Mouse (Mus musculus): ENCODE results near the gene Ssh3. TPM values are rescaled to one million over a fixed set of nuclear protein-coding genes. Genes with fewer than 3 reads are reported as not detected.

The Ssh3 gene
- total and polyA plus RNA-seq, 3 experiments = 0.30 to 5.8 (median 2.3) TPM

DNA sequence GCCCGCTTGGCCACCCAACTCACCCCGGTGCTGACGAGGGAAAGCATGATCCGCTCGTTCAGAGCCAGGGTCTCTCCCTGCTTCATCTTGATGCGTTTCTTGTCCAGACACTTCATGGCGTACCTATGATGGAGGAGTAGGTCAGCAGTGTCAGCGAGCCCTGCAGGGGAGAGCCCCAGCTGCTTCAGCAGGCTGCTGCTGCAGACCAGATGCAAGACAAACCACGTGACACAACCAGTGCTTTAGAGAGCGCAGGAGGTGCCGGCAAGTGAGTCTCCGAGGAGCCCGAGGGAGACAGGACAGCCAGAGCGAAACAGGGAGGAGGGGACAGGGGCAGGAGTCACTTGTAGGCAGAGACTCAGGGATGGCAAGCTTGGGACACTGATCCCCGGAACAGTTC, 21.8 kb upstream of the Ssh3 start:
- H3K9me3 ChIP-seq (replicated peaks) = no peaks in the 10 kb centered on the region
- H3K36me3 ChIP-seq (replicated peaks) = peaks cover 97% of the 10 kb centered on the region
- no peak overlapping the region for H3K4me3 ChIP-seq (ENCODE audit: low read depth, low read length)
- no peak for ATAC-seq (ENCODE audit: extremely low read depth, insufficient number of reproducible peaks, low FRiP score, poor library complexity, severe bottlenecking)
- H3K27me3 ChIP-seq (ENCODE audit: insufficient read depth, low read length) = no peaks in the 10 kb centered on the region
- peaks cover 48% of the 10 kb centered on the region for H3K4me1 ChIP-seq (ENCODE audit: insufficient read depth, low read depth, low read length)
- TF ChIP-seq POLR2AphosphoS5 (IDR thresholded peaks at IDR 0.05; ENCODE audit: insufficient replicate concordance, low read depth, low read length) (no peak), TAL1 (conservative IDR thresholded peaks at IDR 0.05; ENCODE audit: low read depth, low read length) (no peak), CTCF (IDR thresholded peaks at IDR 0.05; ENCODE audit: low read depth, low read length) (no peak), GATA1 (IDR thresholded peaks at IDR 0.05; ENCODE audit: borderline replicate concordance, low read length) (no peak), GATA2 (IDR thresholded peaks at IDR 0.05; ENCODE audit: borderline replicate concordance, low read depth, low read length) (no peak)
- DNase-seq (ENCODE audit: low spot score) = no peak

DNA sequence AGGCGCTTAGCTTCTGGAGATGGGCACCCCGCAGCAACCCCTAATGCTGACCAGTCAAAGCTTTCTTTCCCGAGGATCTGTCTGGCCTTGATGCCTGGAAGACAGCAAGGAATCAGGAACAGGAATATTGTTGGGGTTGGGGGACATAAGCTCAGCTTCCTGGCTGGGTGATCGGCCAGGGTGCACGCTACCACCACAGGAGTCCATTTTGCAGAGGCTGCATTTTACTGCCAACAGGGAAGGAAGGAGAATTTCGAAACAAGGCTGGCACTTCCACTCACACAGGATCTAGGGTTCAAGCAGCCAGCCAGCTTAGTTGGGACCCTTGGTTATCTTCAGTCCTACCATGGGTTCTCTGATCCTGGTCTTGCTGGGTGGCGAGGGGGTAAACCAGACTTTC, 14.7 kb upstream of the Ssh3 start:
- peaks cover 27% of the 10 kb centered on the region for H3K4me1 ChIP-seq (ENCODE audit: insufficient read depth, low read depth, low read length)
- ATAC-seq (ENCODE audit: extremely low read depth, insufficient number of reproducible peaks, low FRiP score, poor library complexity, severe bottlenecking) (no peak), DNase-seq (ENCODE audit: low spot score) (no peak)
- H3K36me3 ChIP-seq (replicated peaks) = peaks cover 46% of the 10 kb centered on the region
- H3K9me3 ChIP-seq (replicated peaks) = peaks cover 4% of the 10 kb centered on the region
- TF ChIP-seq POLR2AphosphoS5 (IDR thresholded peaks at IDR 0.05; ENCODE audit: insufficient replicate concordance, low read depth, low read length) (no peak), TAL1 (conservative IDR thresholded peaks at IDR 0.05; ENCODE audit: low read depth, low read length) (no peak), GATA2 (IDR thresholded peaks at IDR 0.05; ENCODE audit: borderline replicate concordance, low read depth, low read length) (no peak), CTCF (IDR thresholded peaks at IDR 0.05; ENCODE audit: low read depth, low read length) (no peak), GATA1 (IDR thresholded peaks at IDR 0.05; ENCODE audit: borderline replicate concordance, low read length) (no peak)
- H3K27me3 ChIP-seq (ENCODE audit: insufficient read depth, low read length) = peaks cover 6% of the 10 kb centered on the region; the same call in 1 of the 2 replicates
- peak overlapping the region; percentile 73; the same call in 1 of the 2 replicates for H3K4me3 ChIP-seq (ENCODE audit: low read depth, low read length)

DNA sequence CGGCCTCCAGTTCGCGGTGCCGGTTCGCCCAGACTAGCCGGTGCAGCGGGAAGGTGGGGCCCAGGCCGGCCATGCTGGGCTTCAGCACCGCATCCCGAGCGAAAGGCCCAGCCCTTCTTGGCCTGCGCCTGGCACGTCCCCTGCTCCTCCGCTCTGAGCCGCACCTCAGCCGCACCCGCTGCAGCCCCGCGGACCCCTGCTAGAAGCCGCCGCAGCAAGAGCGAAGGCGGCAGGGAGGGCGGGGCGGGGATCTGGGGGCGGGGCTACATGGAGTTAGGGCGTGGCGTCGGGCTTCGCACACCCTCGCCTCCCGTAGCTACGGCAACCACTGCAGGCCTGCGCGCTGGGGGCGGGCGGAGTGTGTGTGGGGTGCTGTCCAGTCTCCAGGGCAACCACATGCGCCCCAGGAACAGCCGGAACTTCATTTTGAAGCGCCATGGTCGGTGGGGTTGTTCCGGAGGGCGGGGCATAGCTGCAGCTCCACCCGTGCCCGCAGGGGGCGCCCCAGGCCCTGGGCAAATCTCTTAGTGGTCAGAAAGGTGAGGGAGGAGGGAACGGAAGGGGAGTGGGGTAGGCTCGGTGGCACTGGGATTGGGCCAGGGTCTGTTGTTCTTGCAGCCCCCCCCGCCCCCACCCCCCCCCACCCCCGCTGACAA, 14.0 kb upstream of the Ssh3 start, which contains the start of gene Ankrd13d:
Gene Ankrd13d, minus strand, starts transcription at position 240 of the 656 bp plus-strand sequence.
- DNase-seq (ENCODE audit: low spot score) (peak; percentile 92), ATAC-seq (ENCODE audit: extremely low read depth, insufficient number of reproducible peaks, low FRiP score, poor library complexity, severe bottlenecking) (peak; percentile 97)
- Histone ChIP-seq H3K36me3 (replicated peaks) (peaks cover 40% of the 10 kb centered on the region), H3K9me3 (replicated peaks) (peaks cover 4% of the 10 kb centered on the region), H3K27me3 (ENCODE audit: insufficient read depth, low read length) (peaks cover 6% of the 10 kb centered on the region; the same call in 1 of the 2 replicates), H3K4me1 (ENCODE audit: insufficient read depth, low read depth, low read length) (peaks cover 27% of the 10 kb centered on the region), H3K4me3 (ENCODE audit: low read depth, low read length) (peak within 1 kb of the TSS; percentile 73)
- TF ChIP-seq CTCF (IDR thresholded peaks at IDR 0.05; ENCODE audit: low read depth, low read length) = peak; percentile 81
- TF ChIP-seq POLR2AphosphoS5 (IDR thresholded peaks at IDR 0.05; ENCODE audit: insufficient replicate concordance, low read depth, low read length) = no peak

DNA sequence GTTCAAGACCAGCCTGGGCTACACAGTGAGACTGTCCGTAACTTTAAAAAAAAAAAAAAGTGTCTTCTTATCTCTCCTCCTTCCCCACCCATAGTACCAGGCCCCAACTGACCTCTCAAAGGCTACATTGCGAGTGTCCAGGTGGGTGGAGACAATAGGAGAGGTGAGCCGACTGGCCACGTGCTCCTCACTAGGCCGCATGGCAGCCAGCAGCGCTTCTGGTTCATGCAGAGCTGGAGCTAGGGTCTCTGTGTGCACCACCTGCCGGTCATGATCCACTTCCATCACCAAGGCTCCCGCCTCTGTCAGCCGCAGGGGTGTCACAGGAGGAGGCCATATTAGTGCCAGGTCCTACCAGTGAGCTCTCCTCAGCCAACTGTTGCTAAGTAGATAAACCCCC, 11.4 kb upstream of the Ssh3 start:
- no peak for DNase-seq (ENCODE audit: low spot score)
- TF ChIP-seq CTCF (IDR thresholded peaks at IDR 0.05; ENCODE audit: low read depth, low read length) (no peak), POLR2AphosphoS5 (IDR thresholded peaks at IDR 0.05; ENCODE audit: insufficient replicate concordance, low read depth, low read length) (no peak), GATA1 (IDR thresholded peaks at IDR 0.05; ENCODE audit: borderline replicate concordance, low read length) (no peak), TAL1 (conservative IDR thresholded peaks at IDR 0.05; ENCODE audit: low read depth, low read length) (no peak), GATA2 (IDR thresholded peaks at IDR 0.05; ENCODE audit: borderline replicate concordance, low read depth, low read length) (no peak)
- ATAC-seq (ENCODE audit: extremely low read depth, insufficient number of reproducible peaks, low FRiP score, poor library complexity, severe bottlenecking) = no peak
- Histone ChIP-seq H3K4me3 (ENCODE audit: low read depth, low read length) (no peak overlapping the region), H3K4me1 (ENCODE audit: insufficient read depth, low read depth, low read length) (peaks cover 26% of the 10 kb centered on the region), H3K9me3 (replicated peaks) (peaks cover 8% of the 10 kb centered on the region), H3K36me3 (replicated peaks) (peaks cover 14% of the 10 kb centered on the region), H3K27me3 (ENCODE audit: insufficient read depth, low read length) (peaks cover 11% of the 10 kb centered on the region)

DNA sequence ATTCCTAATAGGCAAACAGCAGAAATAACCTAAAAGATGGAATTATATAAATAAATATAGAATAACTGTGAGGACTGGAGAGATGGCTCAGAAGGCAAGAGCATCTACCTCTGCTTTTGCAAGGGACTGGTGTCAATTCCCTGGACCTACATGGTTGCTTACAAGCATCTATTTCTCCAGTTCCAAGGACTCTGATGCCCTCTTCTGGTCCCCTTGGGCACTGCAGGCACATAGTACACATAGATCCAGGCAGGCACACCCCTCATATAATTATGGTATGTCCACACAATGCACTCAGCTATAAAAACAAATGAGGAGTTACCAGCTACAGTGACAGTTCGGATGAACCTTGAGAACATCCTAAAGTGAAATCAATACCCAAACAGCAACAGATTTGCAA, 10.5 kb upstream of the Ssh3 start:
- H3K27me3 ChIP-seq (ENCODE audit: insufficient read depth, low read length) = peaks cover 11% of the 10 kb centered on the region
- TF ChIP-seq GATA2 (IDR thresholded peaks at IDR 0.05; ENCODE audit: borderline replicate concordance, low read depth, low read length) = no peak
- TF ChIP-seq CTCF (IDR thresholded peaks at IDR 0.05; ENCODE audit: low read depth, low read length) = no peak
- no peak for TF ChIP-seq TAL1 (conservative IDR thresholded peaks at IDR 0.05; ENCODE audit: low read depth, low read length)
- no peak for TF ChIP-seq POLR2AphosphoS5 (IDR thresholded peaks at IDR 0.05; ENCODE audit: insufficient replicate concordance, low read depth, low read length)
- TF ChIP-seq GATA1 (IDR thresholded peaks at IDR 0.05; ENCODE audit: borderline replicate concordance, low read length) = no peak
- H3K9me3 ChIP-seq (replicated peaks) = peaks cover 8% of the 10 kb centered on the region
- ATAC-seq (ENCODE audit: extremely low read depth, insufficient number of reproducible peaks, low FRiP score, poor library complexity, severe bottlenecking) (no peak), DNase-seq (ENCODE audit: low spot score) (no peak)
- peaks cover 4% of the 10 kb centered on the region for H3K36me3 ChIP-seq (replicated peaks)
- no peak overlapping the region for H3K4me3 ChIP-seq (ENCODE audit: low read depth, low read length)
- H3K4me1 ChIP-seq (ENCODE audit: insufficient read depth, low read depth, low read length) = peaks cover 22% of the 10 kb centered on the region

DNA sequence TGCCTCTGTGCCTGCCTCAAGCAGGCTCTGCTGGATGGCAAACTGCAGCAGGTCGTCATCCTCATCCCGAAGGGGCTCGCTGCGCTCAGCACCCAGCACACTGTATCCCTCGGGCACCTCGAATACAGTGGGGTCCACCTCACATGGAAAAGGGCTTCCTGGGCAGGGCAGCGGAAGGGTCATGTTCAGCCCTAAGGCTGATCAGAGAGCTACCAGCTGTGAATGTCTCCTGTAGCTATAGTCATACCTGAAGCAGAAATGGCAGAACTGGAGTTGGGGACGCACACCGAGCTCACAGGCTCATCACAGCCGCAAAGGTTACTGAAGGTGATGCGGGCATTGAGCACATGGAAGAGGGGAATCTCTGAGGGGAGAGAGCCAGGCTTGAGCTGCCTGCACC, 2.0 kb upstream of the Ssh3 start:
- Histone ChIP-seq H3K9me3 (replicated peaks) (no peaks in the 10 kb centered on the region), H3K36me3 (replicated peaks) (no peaks in the 10 kb centered on the region), H3K27me3 (ENCODE audit: insufficient read depth, low read length) (peaks cover 69% of the 10 kb centered on the region), H3K4me1 (ENCODE audit: insufficient read depth, low read depth, low read length) (peaks cover 14% of the 10 kb centered on the region), H3K4me3 (ENCODE audit: low read depth, low read length) (no peak overlapping the region)
- TF ChIP-seq GATA2 (IDR thresholded peaks at IDR 0.05; ENCODE audit: borderline replicate concordance, low read depth, low read length) = no peak
- TF ChIP-seq TAL1 (conservative IDR thresholded peaks at IDR 0.05; ENCODE audit: low read depth, low read length) = no peak
- TF ChIP-seq GATA1 (IDR thresholded peaks at IDR 0.05; ENCODE audit: borderline replicate concordance, low read length) = no peak
- TF ChIP-seq POLR2AphosphoS5 (IDR thresholded peaks at IDR 0.05; ENCODE audit: insufficient replicate concordance, low read depth, low read length) = no peak
- no peak for TF ChIP-seq CTCF (IDR thresholded peaks at IDR 0.05; ENCODE audit: low read depth, low read length)
- ATAC-seq (ENCODE audit: extremely low read depth, insufficient number of reproducible peaks, low FRiP score, poor library complexity, severe bottlenecking) (no peak), DNase-seq (ENCODE audit: low spot score) (no peak)
